Mouse (Mus musculus): ENCODE measurements around the gene Six2.

The Six2 gene

DNA sequence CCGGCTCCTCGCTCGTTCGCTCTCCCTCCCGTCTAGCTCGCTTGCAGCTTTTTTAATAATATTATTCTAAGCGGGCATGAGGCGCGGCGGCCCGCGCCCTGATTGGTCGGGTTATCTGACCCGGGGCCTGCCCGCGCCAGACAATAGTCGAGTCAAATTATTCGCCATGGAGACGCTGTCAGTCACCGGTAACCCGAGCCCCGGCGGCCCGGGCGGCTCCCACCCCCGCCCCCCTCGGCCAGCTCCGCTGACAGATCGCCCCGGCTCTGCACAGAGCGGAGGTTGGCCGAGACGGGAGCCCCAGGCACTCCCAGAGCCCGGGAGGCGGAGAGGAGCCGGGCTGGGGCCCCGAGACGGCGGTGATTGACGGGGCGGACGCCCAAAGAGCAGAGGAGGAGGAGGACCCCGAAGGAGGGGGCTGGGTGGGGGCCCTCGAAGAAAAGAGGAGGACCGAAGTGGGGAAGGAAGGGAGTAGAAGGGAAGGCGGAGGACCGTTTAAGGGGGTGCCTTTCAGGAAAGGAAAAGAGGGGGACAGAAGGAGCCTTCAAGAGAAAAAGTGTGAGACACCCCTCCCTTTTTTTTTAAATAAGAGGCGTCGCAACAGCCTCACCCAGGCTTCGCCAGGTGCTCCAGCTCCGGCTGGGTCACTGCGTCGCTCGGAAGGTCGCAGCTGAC is at the start of gene Six2:
Gene Six2 (minus strand): TSS at position 39 of the 675 bp plus-strand sequence.
- 2% methylated on average over 55 of the region's 55 CpGs for WGBS

GRCm38 (mm10) chr17:85737090-85737780 is 49.2 kb upstream of the Six2 start:
- 53% methylated on average over 19 of the region's 19 CpGs for WGBS

GRCm38 (mm10) chr17:85731329-85731728 is 43.3 kb upstream of the Six2 start:
- WGBS, result 93% methylated on average over 5 of the region's 5 CpGs

DNA sequence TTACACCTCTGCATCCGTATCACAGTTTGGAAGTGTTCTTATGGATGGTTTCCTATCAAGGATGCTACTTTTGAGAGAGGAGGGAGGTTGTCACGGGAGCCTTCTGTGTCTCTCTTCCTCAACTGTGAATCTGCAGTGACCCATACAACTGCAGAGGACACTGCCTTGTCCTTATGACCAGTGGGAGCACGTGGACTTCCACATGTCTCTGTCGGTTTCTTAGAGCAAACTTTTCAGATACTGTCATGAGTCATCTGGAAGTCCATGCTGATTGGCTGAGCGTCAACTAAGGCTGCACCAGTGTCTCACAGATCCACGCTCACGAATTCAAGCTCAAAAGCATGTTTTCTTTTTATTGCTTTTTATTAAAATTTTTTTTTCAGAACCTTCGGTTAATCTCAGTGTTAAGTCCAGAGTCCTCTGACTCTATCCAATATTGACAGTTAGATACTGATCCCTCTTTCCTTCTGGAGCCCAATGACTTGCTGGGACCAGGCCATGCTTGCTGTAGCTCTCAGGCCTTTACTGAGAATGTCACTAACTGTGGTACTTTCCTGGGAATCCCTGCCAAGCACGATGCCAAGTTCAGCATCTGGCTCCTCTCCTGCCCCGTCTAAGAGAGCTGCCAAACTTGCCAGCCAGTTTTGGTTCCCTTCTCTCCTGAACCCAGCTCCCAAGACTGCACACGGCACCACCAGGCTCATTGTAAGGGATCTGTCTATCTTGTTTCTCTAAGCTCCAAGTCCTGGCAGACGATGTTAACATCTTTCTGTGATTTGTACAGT is 42.3 kb upstream of the Six2 start:
- 75% methylated on average over 12 of the region's 12 CpGs for WGBS

DNA sequence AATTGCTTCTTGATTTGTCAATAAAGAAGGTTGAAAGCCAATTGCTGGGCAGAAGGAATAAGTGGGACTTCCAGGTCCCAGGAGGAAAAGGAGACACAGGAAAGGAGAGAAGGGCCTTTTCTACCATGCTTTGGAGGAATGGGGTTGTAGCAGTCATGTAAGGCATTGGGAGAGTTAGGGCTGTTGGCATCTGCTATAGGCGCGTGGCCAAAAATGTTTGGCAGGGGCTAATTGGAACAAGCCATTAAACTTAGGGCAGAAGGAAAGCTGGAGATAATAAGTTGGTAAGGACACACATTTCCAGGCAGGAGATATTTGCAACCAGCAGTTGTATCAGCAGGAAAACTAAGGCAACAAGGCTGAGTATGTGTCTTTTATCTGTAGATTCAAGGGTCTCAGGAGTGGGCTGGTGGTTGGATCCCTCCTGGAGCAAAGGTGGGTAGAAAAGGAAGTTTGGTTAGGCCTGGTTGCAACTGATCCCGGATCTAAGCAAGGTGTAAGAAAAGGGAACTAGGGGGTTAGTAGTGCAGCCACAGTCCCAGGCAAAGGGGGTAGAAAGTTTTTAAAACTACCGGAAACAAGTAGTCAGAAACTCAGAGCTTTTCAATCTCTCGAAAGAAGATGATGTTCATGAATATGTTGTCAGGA is 40.1 kb upstream of the Six2 start:
- WGBS, result 83% methylated on average over 5 of the region's 5 CpGs

GRCm38 (mm10) chr17:85725988-85726387 is 37.9 kb upstream of the Six2 start:
- 95% methylated on average over 9 of the region's 9 CpGs for WGBS

DNA sequence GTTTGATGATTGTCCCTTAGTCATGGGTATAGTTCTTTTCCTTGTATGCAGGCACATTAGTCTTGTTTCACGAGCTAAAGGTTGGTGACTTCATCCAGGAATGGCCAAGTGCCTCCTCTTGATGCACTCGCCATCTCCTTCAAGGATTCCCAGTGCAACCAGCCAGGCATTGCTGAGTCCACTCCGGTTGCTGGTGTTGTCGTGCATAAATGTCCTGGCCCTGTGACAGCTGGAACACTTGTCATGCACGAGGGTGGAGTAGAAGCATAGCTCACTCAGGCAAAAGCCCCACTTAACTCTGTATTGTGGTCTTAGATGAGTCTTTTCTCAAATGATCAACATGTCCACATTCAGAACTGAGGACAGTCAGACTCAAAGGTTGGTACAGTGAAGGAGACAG is 35.1 kb upstream of the Six2 start:
- WGBS, result 63% methylated on average over 5 of the region's 5 CpGs

GRCm38 (mm10) chr17:85717266-85717665 is 29.2 kb upstream of the Six2 start:
- 82% methylated on average over 7 of the region's 7 CpGs for WGBS

- 72% methylated on average over 11 of the region's 11 CpGs for WGBS
Measured at GRCm38 (mm10) chr17:85715784-85716183, 27.7 kb upstream of the Six2 start.

- 84% methylated on average over 5 of the region's 5 CpGs for WGBS
Measured at GRCm38 (mm10) chr17:85714370-85714769, 26.3 kb upstream of the Six2 start.

GRCm38 (mm10) chr17:85712874-85713273 is 24.8 kb upstream of the Six2 start:
- WGBS, result 83% methylated on average over 10 of the region's 10 CpGs

DNA sequence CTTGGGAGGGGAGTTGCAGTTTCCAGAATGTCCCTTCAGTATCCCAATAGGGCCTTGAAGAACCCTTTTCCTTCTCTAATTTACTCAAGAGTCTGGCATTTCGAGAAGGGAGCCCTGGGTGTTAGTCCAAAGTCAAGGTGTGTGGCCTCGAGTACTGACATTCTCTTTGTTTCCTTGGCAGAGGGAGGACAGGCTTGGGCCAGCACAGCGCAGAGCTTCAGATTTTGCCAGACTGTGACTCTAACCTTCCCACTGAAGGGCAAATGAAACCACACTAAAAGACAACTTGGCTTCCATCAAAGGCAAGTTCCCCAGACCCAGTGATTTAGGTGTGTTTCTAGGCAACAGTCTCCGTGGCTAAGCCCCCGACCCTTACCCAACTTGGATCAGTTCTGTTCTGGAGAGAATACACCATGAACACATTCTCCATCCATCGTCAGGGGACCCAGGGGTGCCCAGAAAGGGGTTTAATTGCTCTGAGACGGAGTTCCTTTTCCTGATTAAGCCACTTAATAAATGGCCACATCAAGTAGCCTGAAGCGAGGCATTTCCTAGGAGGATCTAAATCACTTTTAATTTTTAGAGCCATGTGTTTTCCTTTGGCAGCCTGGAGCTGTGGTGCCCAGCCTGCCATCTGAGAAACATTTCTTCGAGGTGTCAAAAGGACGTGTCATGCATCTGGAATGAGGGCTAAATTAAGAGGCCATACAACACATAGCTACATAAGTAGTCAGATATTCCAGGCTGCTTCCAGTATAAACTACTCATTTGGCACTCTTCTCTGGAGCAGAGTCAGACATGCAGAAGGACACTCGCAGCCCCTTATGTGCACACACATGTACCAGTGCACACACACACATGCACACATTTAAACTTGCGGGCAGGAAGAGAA is 16.5 kb upstream of the Six2 start:
- WGBS, result 59% methylated on average over 12 of the region's 12 CpGs

DNA sequence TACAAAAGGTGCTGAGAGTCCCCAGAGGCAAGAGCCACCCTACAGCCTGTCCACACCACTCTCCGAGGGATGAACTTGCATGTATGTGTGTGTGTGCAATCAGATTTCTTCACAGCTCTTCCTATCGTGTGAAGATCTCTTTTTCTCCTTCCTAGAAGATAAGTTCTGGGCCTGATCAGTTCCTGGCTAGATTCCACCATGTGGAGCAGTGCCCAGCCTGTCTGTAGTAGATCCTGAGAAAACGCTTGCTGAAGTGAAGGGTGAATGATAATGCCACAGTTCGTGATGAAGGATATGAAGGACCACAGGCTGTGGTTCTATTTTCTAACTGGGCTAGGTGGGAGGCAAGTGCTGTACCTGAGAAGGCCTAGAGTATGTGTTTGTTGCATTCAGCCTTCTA is 12.0 kb upstream of the Six2 start:
- 58% methylated on average over 4 of the region's 4 CpGs for WGBS

DNA sequence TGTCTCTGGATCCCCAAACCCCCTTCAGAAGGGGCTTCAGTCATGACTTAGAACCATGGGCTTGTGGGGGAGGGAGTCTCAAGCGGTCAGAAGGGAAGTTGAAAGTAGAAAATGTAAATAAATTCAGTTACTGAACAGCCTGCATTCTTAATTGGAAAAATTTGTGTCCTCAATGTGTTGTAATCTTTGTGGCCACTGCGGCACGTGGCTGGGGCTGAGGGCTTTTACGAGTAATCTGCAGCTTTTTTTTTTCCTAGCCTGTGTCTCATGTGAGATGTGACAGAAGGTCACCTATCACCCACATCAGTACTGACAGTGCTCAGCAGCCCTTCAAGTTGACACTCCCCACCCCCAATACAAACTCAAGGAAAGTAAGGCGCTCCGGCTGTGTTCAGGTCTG is 10.6 kb upstream of the Six2 start:
- 89% methylated on average over 6 of the region's 6 CpGs for WGBS

DNA sequence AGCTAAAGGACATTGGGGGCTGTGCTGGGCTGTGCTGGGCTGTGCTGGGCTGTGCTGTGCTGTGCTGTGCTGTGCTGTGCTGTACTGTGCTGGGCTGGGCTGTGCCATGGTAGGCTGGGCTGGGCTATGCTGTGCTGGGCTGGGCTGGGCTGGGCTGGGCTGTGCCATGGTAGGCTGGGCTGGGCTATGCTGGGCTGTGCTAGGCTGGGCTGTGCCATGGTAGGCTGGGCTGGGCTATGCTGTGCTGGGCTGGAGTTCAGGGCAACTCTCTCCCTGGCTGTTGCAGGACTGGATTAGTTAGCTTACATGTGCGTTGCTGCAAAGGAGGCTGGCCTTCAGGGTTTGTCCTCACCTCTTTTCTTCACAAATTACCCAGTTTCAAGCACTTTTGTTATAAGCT is 9.9 kb upstream of the Six2 start:
- WGBS, result 89% methylated on average over 1 of the region's 1 CpGs

DNA sequence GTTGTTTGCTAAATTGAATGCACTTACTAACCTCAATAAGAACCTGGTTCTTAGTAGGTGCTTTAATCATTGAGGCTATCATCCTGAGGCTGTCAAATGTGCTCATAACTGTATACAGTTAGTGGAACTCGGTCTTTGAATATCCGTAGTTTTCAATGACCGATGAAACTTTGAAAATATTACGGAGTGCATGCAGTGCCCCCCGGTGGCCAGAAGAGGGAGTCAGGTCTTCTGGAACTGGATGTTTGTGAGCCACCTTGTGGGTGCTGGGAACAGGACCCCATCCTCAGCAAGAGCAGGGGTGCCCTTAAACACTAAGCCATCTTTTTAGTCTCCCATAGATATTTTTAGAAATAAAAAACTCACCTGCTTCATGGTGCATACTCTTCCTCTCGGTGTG is 6.4 kb upstream of the Six2 start:
- WGBS, result 76% methylated on average over 6 of the region's 6 CpGs

GRCm38 (mm10) chr17:85693101-85693500 is 5.0 kb upstream of the Six2 start:
- WGBS, result 14% methylated on average over 9 of the region's 9 CpGs

DNA sequence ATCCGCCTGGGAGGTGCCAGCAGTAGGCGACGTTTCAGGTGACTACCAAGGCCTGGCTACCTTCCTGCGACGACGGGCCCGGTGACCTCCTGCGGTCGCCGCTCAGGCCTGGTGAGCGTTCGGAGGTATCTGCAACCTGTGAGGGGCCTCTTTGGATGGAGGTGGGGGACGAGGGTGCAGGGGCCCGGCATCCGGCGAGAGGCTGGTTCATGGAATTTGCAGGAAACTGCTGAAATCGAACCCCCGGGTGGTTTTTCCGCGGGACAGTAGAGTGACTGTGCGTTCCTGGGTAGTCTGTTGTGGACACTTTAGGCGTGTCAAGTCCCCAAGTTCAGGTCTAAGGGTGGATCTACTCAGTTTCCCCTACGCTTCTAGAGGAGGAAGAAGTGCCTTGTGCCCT is 4.5 kb upstream of the Six2 start:
- WGBS, result 5% methylated on average over 23 of the region's 23 CpGs

DNA sequence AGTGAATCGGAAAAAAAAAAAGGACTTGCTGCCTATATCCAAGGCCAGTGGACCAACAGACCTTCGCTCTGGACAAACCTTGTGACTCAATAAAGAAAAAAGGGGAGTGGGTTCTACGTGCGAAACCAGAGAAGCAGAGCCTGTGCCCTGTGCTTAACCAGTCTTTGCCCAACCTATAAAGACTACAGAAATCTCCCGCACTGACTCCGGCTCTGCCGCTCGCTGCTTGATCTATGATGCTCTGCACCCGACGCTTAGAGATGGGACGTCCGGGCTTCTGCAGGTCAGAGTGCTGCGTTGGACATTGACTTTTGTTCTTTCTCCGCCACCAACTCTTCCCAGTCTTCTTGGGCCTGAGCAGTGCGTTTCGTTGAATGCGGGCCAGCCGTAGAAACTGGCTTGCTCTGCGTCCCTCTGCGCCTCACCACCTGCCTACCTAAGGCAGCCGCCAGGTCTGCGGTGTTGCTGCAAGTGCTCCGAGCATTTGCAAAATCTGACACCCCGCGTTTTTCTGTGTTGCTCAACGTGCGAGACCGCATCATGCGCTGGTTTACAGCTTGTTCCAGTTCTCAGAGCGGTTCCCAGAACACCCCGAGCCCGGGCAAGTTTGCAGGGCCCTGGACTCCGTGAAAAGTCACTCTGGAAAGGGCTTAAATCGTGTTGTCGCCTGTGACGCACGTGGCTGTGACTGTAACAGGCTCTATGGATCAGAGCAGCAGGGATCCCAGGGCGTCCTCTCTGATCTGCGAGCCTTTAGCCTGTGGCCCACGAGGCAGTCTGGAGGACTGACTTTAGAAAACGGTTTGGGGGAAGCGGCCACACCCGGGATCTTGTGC is 3.8 kb upstream of the Six2 start:
- WGBS, result 9% methylated on average over 43 of the region's 43 CpGs

DNA sequence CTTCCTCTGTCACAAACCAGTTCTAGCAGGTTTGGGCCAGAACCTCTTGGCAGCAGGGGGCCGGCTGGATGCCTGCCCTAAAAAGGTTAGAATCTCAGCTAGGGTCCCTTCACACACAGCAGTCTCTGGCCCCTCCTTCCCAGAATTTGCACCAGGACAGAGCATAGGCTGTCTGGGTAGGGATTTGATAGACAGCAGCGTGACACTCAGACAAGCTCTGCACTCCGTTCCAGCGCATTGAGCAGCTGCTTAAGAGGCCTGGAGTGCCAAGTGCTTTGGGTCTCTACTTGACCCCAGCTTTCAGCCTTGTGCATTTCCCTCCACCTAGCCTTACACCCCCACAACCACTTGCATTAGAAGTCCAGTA is 2.9 kb upstream of the Six2 start:
- 16% methylated on average over 4 of the region's 4 CpGs for whole genome bisulfite sequencing

All from cerebral cortex, adult 2 months (tissue).